In the genomic region with DNA sequence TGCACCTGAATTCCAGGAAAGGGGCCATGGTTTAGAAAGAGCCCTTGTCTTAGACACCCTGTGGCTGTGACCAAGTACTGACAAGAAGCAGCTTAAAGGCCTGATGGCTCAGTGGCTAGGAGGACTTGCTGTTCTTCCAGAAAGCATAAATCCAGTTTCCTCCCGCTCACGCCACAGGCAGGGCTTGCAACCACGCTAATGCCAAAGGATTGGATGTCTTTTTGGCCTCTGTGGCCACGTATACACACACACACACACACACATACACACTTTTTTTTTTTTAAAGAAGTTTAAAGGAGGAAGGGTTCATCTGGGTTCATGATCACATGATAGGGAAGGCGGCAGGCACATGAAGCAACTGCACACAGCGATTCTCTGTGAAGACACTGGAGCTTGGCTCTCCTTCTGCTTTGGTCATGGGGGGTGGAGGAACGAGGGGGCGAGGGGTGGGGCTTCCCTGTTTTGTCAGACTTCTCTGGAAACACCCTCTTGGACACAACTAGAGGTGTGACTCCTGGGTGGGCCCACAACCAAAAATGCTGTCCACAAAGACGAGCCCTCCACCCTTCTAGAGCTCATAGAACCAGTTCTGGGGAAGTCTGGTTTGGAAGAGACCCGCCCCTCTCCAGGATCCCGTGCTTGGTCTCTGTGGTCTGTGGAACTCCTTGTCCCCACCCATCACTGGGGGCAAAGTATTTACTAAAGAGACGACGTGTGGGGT, we compare ENCODE assay signal across 1 mouse cellular context.
TF ChIP-seq lines count a peak whose summit lies in the region.

No protein-coding gene starts in this region.

TF ChIP-seq in MEL, 35 proteins besides CTCF, POLR2A, EP300 and RAD21 (continued from another document):
- peak; percentile 6; the same call in 1 of the 2 replicates for TF ChIP-seq BHLHE40 (IDR thresholded peaks at IDR 0.05; ENCODE audit: borderline replicate concordance, low read depth, low read length)
- 0 out of 2 replicates have a peak, but pooled peaks have one; percentile 44 for TF ChIP-seq ZMIZ1 (IDR thresholded peaks at IDR 0.05; ENCODE audit: low read depth, low read length)
- TF ChIP-seq CHD2 (IDR thresholded peaks at IDR 0.05; ENCODE audit: low read length): no peak
- no peak for TF ChIP-seq JUND (IDR thresholded peaks at IDR 0.05; ENCODE audit: low read depth, low read length)
- no peak for TF ChIP-seq TAL1 (IDR thresholded peaks at IDR 0.05; ENCODE audit: low read length)
- TF ChIP-seq POLR2AphosphoS2 (IDR thresholded peaks at IDR 0.05; ENCODE audit: low read length): peak; percentile 51; the same call in 1 of the 2 replicates
- no peak for TF ChIP-seq NRF1 (IDR thresholded peaks at IDR 0.05; ENCODE audit: insufficient read depth, low read depth, low read length, poor library complexity, severe bottlenecking)
- TF ChIP-seq NELFE (IDR thresholded peaks at IDR 0.05; ENCODE audit: low read depth, low read length): peak; percentile 22; the same call in 1 of the 2 replicates
- no peak for TF ChIP-seq KAT2A (conservative IDR thresholded peaks at IDR 0.05; ENCODE audit: low read depth, low read length)
- peak; percentile 91 for TF ChIP-seq USF1 (IDR thresholded peaks at IDR 0.05; ENCODE audit: low read depth, low read length)
- no peak for TF ChIP-seq TBP (IDR thresholded peaks at IDR 0.05; ENCODE audit: low read depth, low read length)
- no peak for TF ChIP-seq UBTF (IDR thresholded peaks at IDR 0.05; ENCODE audit: borderline replicate concordance, insufficient read depth, low read depth, low read length)
- TF ChIP-seq E2F4 (IDR thresholded peaks at IDR 0.05; ENCODE audit: borderline replicate concordance, low read depth, low read length): no peak
- no peak; the same call in 1 of the 2 replicates for TF ChIP-seq ZKSCAN1 (IDR thresholded peaks at IDR 0.05; ENCODE audit: low read depth, low read length)
- TF ChIP-seq MYC (IDR thresholded peaks at IDR 0.05; ENCODE audit: low read depth, low read length): peak; percentile 54; the same call in 1 of the 2 replicates
- TF ChIP-seq MAX (IDR thresholded peaks at IDR 0.05; ENCODE audit: low read length): peak; percentile 88
- 0 out of 2 replicates have a peak, but pooled peaks have one; percentile 46 for TF ChIP-seq CHD1 (IDR thresholded peaks at IDR 0.05; ENCODE audit: low read depth, low read length)
- TF ChIP-seq ZNF384 (IDR thresholded peaks at IDR 0.05; ENCODE audit: low read depth, low read length): peak; percentile 96
- 0 out of 2 replicates have a peak, but pooled peaks have one; percentile 26 for TF ChIP-seq RCOR1 (IDR thresholded peaks at IDR 0.05; ENCODE audit: low read depth, low read length)
- peak; percentile 61 for TF ChIP-seq MXI1 (IDR thresholded peaks at IDR 0.05; ENCODE audit: low read depth, low read length)
- no peak for TF ChIP-seq MYB (IDR thresholded peaks at IDR 0.05; ENCODE audit: low read depth, low read length)
- TF ChIP-seq POLR2AphosphoS5 (IDR thresholded peaks at IDR 0.05; ENCODE audit: borderline replicate concordance, low read depth, low read length): no peak
- TF ChIP-seq ETS1 (IDR thresholded peaks at IDR 0.05; ENCODE audit: low read depth, low read length): peak; percentile 70
- TF ChIP-seq GABPA (IDR thresholded peaks at IDR 0.05; ENCODE audit: low read depth, low read length): no peak
- TF ChIP-seq SMC3 (IDR thresholded peaks at IDR 0.05; ENCODE audit: low read depth, low read length): no peak
- TF ChIP-seq GATA1 (IDR thresholded peaks at IDR 0.05; ENCODE audit: low read depth, low read length): no peak
- TF ChIP-seq ELF1 (IDR thresholded peaks at IDR 0.05; ENCODE audit: low read depth, low read length): peak; percentile 25; the same call in 1 of the 2 replicates
- TF ChIP-seq TCF12 (IDR thresholded peaks at IDR 0.05; ENCODE audit: low read depth, low read length): 0 out of 2 replicates have a peak, but pooled peaks have one; percentile 4
- TF ChIP-seq ZC3H11A (IDR thresholded peaks at IDR 0.05; ENCODE audit: low read depth, low read length): no peak
- peak; percentile 22; the same call in 1 of the 2 replicates for TF ChIP-seq MAZ (IDR thresholded peaks at IDR 0.05; ENCODE audit: low read depth, low read length)
